Mouse (Mus musculus): ENCODE measurements around the gene Dcp1a.

The Dcp1a gene

DNA sequence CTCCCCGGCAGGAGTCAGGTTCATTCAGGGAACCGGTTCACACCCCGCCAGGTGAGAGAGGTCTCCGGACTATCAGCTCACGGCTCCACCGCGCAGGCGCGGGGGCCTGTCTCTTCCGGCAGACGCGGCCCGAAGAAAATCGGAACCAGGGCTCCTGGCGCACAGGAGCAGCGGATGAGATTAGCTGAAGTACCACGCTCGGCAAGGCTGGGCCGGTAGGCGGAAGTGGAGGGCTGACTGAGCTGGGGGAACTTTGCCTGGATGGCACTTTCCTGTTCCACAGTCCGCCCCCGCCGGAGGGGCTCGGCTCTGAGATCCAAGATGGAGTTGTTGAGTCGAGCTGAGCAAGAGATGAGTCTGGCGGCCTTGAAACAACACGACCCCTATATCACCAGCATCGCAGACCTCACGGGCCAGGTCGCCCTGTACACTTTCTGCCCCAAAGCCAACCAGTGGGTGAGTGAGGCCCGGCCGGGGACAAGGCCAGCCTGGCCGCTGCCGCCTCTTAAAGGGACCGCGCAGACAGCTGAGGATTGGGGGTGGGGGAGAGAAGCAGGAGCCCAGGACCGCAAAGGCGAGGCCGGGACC lies at the start of gene Dcp1a:
Gene Dcp1a (plus strand): TSS at position 175 of the 588 bp plus-strand sequence.
- DNase-seq (ENCODE audit: low spot score in 2 of 2): peak; percentile 93 to 95

- DNase-seq (ENCODE audit: low spot score in 2 of 2): peak in 1 of 2 experiments; percentile 20
Measured at GRCm38 (mm10) chr14:30429606-30430005, 49.7 kb upstream of the Dcp1a start.

- no peak for DNase-seq (ENCODE audit: low spot score in 2 of 2)
Measured at GRCm38 (mm10) chr14:30430026-30430425, 49.3 kb upstream of the Dcp1a start.

DNA sequence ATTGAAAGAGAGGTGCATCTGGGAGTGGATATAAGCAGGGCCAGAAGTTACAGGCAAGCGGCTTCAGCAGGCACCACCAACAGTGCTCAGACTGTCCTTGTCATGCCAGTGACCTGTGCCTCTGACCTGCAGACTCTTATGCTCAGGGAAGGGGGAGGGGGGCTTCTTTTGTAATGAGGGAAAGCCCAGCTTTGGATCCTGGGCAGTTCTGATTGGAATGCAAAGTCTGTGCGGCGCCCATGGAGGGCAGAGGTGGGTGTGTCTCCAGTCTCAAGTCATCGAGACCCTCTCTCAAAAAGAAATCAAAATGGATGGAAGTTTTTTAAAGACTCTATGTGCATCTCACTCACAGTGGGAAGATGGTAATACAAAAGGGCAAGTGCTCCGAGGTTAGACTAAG lies 48.9 kb upstream of the Dcp1a start:
- no peak for DNase-seq (ENCODE audit: low spot score in 2 of 2)

DNA sequence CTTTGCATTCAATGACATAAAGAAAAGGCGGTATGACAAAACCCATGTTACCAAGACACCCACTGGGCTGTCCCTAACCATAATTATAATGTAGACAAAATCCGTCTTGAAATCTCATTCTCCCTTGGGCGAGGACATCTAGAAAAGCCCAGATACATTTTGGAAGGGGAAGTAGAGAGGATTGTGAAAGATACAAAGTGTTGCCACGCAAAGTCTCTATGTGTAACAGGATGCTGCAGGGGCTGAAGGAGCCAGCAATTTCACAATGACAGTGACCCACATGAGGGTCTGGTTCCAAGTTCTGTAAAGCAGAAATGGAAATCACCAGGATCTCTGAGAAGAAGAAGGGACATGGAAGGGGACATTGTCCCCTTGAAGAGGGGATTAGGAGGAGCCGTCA lies 44.0 kb upstream of the Dcp1a start:
- no peak for DNase-seq (ENCODE audit: low spot score in 2 of 2)

- no peak for DNase-seq (ENCODE audit: low spot score in 2 of 2)
Measured at GRCm38 (mm10) chr14:30439915-30440314, 39.4 kb upstream of the Dcp1a start.

- no peak for DNase-seq (ENCODE audit: low spot score in 2 of 2)
Measured at GRCm38 (mm10) chr14:30455801-30456595, 23.3 kb upstream of the Dcp1a start.

DNA sequence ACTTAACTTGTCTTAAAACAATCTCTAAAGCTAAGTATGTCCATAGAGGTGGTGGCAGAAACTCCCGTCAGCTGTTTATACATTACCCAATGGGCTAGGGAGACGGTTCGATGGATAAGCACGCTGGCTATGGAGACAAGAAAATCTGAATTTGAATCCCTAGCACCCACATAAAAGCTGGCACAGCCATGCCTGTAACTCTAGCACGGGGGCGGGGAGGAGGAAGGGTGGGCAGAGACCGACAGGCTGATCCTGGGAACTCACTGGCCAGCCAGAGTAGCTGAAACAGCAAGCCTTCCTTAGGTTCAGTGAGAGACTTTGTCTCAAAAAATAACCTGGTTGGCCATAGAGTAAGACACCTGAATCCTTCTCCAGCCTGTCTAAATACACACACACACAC lies 21.9 kb upstream of the Dcp1a start:
- no peak for DNase-seq (ENCODE audit: low spot score in 2 of 2)

GRCm38 (mm10) chr14:30457897-30458296 lies 21.4 kb upstream of the Dcp1a start:
- DNase-seq (ENCODE audit: low spot score in 2 of 2): peak; percentile 43 to 67

GRCm38 (mm10) chr14:30458820-30459219 lies 20.5 kb upstream of the Dcp1a start:
- DNase-seq (ENCODE audit: low spot score in 2 of 2): no peak

DNA sequence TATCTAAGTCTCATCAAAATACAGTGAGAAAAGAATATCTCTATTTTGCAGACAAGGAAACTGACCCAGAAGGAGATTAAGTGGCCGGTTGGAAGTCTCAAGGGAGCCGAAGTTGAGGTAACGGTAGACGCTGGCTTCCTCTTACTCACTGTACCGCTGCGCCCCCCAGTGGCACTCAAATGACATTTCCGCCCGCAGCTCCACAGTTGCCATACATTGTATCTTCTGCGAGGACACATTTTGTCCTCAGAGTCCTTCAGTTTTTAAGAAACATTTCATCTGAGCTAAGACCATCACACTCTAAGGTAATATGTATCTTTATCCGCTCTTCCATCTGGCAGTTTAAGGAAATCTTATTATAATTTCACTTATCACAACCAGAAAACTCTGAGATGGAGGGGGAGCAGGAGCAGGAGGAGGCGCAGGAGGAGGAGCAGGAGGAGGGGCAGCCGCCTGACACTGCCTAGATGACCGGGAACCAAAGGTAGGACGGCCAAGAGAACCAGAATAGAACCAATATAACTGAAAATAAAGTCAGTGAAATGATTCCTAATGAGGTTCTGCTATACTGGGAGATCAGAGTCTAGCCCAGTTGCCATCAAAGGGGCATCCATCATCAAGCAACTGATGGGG lies 19.3 kb upstream of the Dcp1a start:
- DNase-seq (ENCODE audit: low spot score in 2 of 2): peak; percentile 68 to 88

DNA sequence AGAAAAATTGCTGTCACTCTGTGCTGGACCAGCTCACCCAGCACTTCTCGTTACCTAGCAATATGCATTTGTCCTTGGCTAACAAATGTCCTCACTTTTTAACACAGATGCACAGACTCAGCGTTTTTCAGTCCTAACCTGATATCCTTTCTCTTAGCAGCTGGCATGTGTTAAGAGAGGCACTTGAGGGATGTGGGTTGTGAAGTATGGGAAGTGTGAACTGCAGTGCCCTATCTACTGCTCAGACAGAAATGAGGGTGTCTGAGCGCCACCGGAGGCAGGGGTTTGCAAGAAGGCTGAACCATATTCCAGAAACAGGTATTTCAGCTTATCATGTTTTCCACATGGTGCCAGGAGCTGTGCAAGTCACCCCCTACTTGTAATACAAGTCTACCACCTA lies 16.0 kb upstream of the Dcp1a start:
- DNase-seq (ENCODE audit: low spot score in 2 of 2): no peak

DNA sequence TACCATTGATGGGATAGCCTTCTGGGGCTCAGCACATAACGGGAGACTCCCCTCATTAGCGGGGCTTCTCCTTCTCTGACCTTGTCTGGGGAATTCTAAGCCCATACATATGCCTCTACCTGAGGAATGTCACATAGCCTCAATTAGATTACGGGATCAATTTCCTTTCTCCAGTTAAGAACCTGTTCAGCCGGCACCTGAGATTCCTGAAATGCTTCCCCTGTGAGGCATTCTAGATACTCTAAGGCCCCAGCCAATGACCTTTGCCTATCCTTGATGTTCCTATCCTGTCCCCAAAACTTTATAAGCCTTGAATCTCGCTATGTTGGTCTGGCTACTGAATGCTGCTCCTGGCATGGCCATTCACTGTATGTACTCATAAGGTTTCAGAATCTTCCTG lies 5.7 kb upstream of the Dcp1a start:
- no peak for DNase-seq (ENCODE audit: low spot score in 2 of 2)

GRCm38 (mm10) chr14:30474416-30474815 lies 4.9 kb upstream of the Dcp1a start:
- DNase-seq (ENCODE audit: low spot score in 2 of 2): no peak

- DNase-seq (ENCODE audit: low spot score in 2 of 2): no peak
Measured at GRCm38 (mm10) chr14:30491342-30491741, 12.0 kb downstream of the Dcp1a start, which contains the start of gene Cacna1d. Gene Cacna1d, minus strand, starts transcription at chr14:30491455.

- no peak for DNase-seq (ENCODE audit: low spot score in 2 of 2)
Measured at GRCm38 (mm10) chr14:30493276-30493675, 13.9 kb downstream of the Dcp1a start.

DNA sequence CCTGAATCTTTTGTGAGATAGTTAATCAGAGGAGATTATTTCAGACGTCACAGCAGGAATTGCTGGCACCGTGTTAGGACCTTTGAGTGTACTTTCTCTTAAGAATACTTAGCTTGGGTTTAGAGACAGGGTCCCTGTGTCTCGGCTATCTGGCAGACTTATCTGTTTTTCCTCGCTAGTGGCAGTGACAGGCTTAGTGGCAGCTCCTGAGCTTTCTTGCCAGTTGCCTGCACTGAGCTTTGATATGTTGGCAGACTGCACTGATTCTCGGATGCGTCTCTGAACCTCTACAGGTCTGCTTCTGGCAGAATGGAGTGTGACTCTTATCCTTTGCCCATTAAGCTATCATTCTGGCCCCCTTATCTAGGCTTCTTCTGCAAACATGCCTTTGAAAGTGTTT lies 15.7 kb downstream of the Dcp1a start:
- no peak for DNase-seq (ENCODE audit: low spot score in 2 of 2)

GRCm38 (mm10) chr14:30498202-30498601 lies 18.9 kb downstream of the Dcp1a start:
- no peak for DNase-seq (ENCODE audit: low spot score in 2 of 2)

DNA sequence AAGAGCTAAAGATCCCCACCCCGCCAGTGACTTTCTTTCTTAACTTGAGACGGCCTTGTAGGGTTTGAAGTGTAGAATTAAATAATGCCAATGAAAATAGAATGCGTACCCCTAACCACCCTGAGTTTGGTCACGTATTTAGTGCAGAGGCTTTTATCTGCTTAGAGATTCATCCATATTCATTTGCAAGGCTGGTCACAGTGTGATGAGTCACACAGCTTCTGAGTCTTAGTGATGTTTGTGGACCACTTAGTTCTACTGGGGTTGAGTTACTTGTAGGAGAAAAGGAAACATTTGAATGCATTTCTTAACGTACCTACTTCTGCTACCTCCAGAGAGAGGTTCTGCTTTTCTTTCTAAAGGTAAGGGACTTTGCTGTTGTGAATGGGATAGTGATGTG lies 25.7 kb downstream of the Dcp1a start:
- no peak for DNase-seq (ENCODE audit: low spot score in 2 of 2)

DNA sequence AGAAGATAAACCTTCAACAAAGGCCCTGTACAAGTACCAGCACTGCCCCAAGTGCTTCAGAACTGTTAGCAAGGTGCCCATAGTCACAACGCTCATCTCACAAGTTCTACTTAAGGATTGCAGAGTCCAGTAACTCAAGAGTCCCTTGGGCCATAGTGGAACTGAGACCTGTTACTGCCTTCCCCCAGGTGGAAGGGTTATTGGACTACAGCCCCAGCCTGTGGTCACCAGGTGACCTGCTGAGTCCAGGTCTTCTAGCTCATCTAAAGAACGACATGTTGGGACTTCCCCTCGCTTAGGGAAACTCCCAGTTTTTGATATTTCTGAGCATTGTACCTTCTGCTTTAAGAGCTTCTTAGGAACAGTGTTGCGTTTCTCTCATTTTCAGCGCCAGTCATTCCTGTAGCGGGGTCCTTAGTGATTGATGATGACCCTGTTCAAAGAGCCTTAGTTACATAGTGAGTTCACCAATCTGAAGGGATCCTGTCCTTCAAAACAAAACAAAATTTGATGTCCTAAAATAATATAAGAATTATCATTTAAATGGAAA lies 31.0 kb downstream of the Dcp1a start:
- DNase-seq (ENCODE audit: low spot score in 2 of 2): no peak

DNA sequence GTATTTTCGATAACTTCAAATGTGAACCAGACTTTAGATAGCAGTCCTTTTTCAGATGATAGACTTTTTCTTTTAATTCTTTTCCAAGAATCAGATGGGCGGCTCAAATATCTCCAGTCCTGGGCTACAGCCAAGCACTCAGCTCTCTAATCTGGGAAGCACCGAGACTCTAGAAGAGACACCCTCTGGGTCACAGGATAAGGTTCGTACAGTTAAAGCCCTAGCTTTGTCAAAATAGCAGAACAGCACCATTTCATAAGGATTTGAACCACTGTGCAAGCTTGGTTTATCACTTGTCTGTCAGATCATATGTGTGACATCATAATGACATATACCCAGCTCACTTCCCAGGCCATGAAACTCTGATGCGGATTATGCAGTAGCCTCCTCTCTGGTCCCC lies 33.6 kb downstream of the Dcp1a start:
- no peak for DNase-seq (ENCODE audit: low spot score in 2 of 2)

- no peak for DNase-seq (ENCODE audit: low spot score in 2 of 2)
Measured at GRCm38 (mm10) chr14:30515931-30516723, 36.8 kb downstream of the Dcp1a start.

Data from spleen, postnatal 4 days (tissue).